Mouse (Mus musculus) layer of hippocampus, adult 8-10 months (tissue): ENCODE results near the gene Dexi. TPM values are rescaled to one million over a fixed set of nuclear protein-coding genes. Genes with fewer than 3 reads are reported as not detected.
A peak's percentile ranks its signal among the peaks of the same experiment; 100 is the strongest.

Experiments used
- DNase-seq, 2 experiments: peaks; one replicate each; pipeline ENCODE4 v3.0.0; 2022; ENCODE audit warnings: low spot score in 2 of 2
- total RNA-seq, 4 experiments: library from RNA; stranded (reverse); gene quantifications; 2 replicates each; pipeline ENCODE4 v1.2.4; 2022

The Dexi gene
- total RNA-seq, 4 experiments from 2014 or later: 55.5 to 66.1 (median 63.2) TPM

- no peak for DNase-seq
Observed at GRCm38 (mm10) chr16:10540763-10541597, 1.9 kb downstream of the Dexi start.

GRCm38 (mm10) chr16:10536961-10537360 is 5.9 kb downstream of the Dexi start:
- DNase-seq: no peak

- no peak for DNase-seq
Observed at GRCm38 (mm10) chr16:10536323-10536722, 6.5 kb downstream of the Dexi start.

GRCm38 (mm10) chr16:10534567-10534966 is 8.3 kb downstream of the Dexi start:
- DNase-seq: no peak

- DNase-seq: no peak
Observed at GRCm38 (mm10) chr16:10533781-10534180, 9.1 kb downstream of the Dexi start.

GRCm38 (mm10) chr16:10530179-10530578 is 12.7 kb downstream of the Dexi start:
- no peak for DNase-seq

- DNase-seq: no peak
Observed at GRCm38 (mm10) chr16:10528382-10528781, 14.5 kb downstream of the Dexi start.

- DNase-seq: no peak
Observed at GRCm38 (mm10) chr16:10527046-10527644, 15.7 kb downstream of the Dexi start.

- no peak for DNase-seq
Observed at GRCm38 (mm10) chr16:10525610-10525980, 17.3 kb downstream of the Dexi start.

GRCm38 (mm10) chr16:10524866-10525609 is 17.8 kb downstream of the Dexi start:
- DNase-seq: no peak

GRCm38 (mm10) chr16:10523650-10524049 is 19.2 kb downstream of the Dexi start:
- no peak for DNase-seq

- DNase-seq: peak in 1 of 2 experiments; percentile 75
Observed at GRCm38 (mm10) chr16:10522811-10523210, 20.0 kb downstream of the Dexi start.

- DNase-seq: peak; percentile 54 to 82
Observed at GRCm38 (mm10) chr16:10520908-10521614, 21.8 kb downstream of the Dexi start.

GRCm38 (mm10) chr16:10518030-10518429 is 24.8 kb downstream of the Dexi start:
- DNase-seq: no peak

- DNase-seq: no peak
Observed at GRCm38 (mm10) chr16:10515953-10516572, 26.8 kb downstream of the Dexi start.

GRCm38 (mm10) chr16:10511134-10511520 is 31.7 kb downstream of the Dexi start:
- DNase-seq: no peak

GRCm38 (mm10) chr16:10510477-10511133 is 32.2 kb downstream of the Dexi start:
- DNase-seq: no peak

GRCm38 (mm10) chr16:10508691-10509090 is 34.2 kb downstream of the Dexi start:
- DNase-seq: no peak

GRCm38 (mm10) chr16:10507445-10507844 is 35.4 kb downstream of the Dexi start:
- DNase-seq: no peak

- no peak for DNase-seq
Observed at GRCm38 (mm10) chr16:10503058-10503457, 39.8 kb downstream of the Dexi start.

- no peak for DNase-seq
Observed at GRCm38 (mm10) chr16:10501865-10502264, 41.0 kb downstream of the Dexi start.
